Mouse (Mus musculus) retina, embryonic 14.5 days (tissue): Measurements from ENCODE around the gene Adgb.
A peak's percentile ranks its signal among the peaks of the same experiment; 100 is the strongest.
"Not testable (repeated sequence)": the region's sequence is repeated elsewhere in the genome, so short reads cannot be mapped to it uniquely, and the experiment has no call there.

Experiments
- DNase-seq: peaks from one replicate; pipeline ENCODE4 v3.0.0-alpha.2; 2015; ENCODE audit warnings: low spot score

Gene Adgb

DNA sequence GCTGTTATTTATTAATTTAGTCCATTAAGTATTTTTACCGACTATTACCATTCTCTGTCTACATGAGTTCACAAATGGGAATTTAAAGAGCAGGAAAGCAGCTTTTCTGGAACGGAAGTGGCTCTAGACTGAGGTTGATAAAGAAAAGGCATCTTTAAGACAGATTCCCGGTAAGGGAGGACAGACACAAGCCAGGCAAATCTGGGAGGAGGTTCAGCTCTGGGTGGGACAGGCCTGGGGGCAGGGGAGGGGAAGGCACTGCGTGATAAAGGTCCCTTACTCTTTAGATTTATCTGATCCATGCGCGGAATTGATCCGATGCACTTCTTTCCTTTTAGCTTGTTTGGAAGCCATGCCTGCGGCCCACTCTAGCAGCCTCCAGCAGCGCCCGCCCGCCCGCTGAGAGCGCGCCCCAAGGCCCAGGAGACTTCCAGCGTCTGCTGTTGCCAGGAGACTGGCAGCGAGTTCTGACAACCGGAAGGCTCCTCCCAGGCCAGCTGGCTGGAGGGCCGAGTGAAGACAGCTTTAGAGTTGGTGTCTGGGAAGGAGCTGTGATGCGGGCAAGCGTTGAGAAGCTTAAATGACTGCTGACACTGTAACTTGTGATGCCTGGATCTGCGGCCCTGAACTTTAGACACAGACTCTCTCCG lies at the start of gene Adgb:
TSS of gene Adgb (minus strand) at position 366 of the 650 bp plus-strand sequence.
- DNase-seq: peak; percentile 73

DNA sequence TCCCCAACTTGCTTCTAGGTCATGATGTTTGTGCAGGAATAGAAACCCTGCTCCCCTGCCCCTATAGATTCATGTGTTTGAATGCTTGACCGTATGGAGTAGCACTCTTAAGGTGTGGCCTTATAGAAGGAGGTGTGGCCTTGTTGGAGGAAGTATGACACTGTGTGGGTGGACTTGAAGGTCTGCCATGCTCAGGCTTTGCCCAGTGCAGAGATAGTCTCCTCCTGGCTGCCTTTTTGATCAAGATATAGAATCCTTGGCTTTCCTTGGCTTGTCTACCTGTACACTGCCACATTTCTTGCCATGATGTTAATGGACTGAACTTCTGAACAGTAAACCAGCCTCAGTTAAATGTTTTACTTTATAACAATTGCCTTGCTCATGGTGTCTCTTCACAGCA lies 8.0 kb upstream of the Adgb start:
- DNase-seq: no peak

DNA sequence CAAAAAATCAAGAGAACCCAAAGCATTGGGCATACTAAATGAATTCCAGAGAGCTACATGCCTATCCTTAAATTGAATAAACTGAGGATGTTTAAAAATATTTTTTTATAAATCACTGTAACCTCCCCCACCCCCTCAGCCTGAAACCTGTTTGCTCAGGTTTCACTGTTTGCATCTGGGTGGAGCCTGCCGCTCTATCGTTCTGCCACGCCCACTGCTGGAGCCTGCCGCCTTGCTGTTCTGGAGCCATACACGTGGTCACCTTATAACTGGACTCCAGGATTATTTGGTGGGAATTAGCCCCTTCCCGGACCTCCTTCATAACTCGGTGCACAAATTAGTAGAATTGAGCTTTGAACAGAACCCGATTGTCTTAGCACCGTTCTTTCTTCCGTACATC lies 5.3 kb upstream of the Adgb start:
- DNase-seq: not testable (repeated sequence)

DNA sequence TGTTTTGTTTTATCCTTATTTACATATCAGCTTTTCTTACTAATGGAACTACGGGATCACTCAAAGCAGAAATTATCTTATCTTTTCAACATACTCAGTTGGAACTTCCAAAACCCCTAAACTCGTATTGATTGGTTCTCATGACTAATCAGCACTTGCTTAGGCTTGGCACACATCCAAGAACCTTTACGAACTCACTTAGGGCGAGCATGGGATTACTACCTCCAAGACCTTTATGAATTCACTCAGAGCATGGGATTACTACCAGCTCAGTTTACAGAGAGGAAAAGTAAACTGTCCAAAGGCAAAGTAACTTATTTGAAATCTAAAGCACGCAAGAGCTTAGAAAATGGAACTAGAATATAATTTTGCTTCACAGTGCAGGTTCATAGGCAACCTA lies 4.8 kb upstream of the Adgb start:
- DNase-seq: no peak

DNA sequence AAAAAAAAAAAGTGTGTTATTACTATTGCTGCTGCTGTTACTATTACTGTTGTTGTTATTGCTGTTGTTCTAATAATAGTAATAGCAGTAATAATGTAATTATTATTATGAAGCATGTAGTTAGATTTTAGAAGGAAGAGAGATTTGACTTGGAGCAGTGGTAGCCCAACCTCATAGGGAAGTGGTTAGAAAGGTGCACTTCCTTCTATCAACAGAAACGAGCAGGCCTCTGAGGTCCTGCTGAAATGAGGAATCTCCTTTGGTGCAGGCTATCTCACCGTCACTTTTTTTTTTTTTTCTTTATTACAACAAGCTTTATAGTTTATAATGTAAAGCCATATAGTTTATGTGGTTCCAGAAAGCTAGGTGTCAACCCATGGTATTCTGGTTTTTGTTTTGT lies 4.4 kb upstream of the Adgb start:
- DNase-seq: no peak

DNA sequence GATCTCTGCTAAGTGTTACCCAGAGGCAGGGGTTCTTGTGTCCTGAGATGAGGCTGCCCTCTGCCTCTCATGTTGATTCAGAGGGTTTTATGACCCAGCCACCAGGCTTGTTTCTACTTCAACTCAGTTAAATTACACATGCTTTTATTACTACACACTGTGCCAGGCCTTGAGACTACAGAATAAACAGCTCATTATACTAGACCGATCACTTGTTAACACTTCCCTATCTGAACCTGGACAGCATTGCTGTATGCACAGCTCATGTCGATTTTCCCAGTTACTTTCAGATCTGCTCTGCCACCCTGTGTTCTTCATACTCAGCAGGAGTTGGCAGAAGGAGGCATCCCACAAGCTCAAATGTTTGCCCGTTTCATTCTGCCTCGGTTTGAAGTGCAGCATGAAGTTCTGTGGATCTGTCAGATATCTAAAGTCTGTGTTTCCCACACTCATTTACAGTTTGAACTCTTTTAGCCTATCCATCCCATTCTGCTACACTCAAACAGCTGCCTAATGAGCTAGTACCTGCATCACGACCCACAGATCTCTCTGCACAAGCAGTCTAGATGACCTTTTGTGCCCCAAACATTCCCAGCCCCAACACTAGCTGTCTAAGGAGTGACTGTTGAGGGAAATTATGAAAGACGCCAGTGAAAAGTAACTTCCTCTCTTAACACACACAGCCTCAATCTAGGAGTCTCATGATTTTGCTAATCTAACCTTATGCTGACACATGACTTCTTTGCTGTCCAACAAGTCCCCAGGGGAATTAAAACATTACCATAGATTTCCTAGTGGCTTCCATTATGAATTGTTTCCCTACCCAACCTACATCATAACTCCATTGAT lies 3.2 kb downstream of the Adgb start:
- DNase-seq: no peak

DNA sequence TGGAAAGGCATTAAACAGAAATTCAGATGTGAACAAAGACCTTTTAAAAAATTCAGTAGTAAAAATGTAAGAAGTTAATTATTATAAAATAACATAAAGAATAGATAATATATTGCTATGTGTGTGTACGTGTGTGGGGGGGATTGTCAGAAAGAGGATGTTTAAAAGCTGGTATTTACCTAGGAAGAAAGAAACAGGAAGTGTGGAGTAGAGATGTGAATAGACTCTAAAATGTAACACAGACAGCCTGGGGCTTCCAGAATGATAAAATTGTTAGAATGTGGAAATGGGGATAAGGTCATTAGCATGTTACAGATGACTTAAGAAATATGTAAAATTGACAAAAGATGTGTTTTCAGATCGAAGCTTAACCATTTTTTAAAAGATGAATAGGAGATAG lies 12.0 kb downstream of the Adgb start:
- DNase-seq: no peak

DNA sequence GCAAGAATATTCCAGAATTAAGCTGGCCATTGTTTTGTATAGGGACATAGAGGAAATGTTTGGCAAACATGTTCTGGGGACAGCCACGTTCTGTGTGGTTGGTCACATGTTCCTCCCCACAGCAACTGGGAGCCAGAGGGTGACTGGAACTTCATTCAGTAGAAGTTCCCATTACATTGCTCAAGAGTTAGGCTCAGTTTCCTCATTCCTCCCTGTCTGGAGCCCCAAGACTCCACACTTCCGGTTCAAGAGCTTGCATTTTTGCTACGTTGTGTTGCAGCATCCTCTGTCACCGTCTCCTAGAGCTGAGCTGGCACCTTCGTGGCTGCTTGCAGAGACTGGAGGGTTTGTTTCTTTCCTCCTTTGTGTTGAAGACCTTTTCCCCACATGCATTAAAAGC lies 15.1 kb downstream of the Adgb start:
- DNase-seq: no peak

DNA sequence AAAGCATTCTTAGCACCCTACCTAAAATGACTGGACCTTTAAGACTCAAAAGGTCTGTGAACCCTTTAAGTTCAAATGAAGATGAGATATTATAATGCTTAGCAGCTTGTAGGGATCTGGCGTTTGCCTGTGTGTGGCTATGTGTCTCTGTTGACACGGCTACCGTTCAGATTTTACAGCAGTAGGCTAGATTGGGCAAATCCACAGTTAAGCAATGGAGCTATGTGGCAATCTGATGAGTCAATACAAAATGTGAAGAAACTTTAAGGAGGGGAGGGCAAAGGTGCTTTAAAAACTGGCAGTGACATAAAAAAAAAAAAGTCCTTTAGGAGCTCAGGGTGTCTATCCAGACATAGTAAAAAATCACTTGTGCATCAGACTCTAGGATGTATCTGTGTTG lies 23.1 kb downstream of the Adgb start:
- DNase-seq: no peak

DNA sequence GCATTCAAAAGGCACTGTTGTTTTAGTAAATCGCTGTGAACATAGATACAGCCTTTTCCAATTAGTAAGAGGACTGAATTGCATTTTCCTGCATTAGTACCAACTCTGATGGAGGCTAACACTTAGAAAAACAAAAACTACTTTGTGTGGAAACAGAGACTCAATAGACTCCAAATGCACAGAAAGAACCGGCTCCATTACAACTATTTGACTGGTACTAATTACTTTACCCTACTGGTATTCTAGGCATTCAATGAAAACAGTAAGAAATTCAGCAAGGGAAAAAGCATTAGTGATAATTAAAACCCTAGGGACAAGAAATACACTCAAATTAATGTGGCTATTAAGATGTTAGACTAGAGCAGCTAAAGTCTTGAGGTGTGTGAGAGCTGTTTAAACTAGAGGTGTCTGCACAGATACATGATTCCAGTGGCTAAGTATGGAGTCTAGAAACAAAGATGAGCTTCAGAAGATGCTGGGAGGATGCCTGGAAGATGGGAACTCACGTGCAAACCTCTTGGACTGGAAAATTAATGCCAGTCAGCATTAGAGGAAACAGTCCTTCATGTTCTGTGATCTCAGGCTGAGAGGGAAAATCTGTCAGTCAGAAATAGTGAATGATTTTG lies 27.2 kb downstream of the Adgb start:
- no peak for DNase-seq

DNA sequence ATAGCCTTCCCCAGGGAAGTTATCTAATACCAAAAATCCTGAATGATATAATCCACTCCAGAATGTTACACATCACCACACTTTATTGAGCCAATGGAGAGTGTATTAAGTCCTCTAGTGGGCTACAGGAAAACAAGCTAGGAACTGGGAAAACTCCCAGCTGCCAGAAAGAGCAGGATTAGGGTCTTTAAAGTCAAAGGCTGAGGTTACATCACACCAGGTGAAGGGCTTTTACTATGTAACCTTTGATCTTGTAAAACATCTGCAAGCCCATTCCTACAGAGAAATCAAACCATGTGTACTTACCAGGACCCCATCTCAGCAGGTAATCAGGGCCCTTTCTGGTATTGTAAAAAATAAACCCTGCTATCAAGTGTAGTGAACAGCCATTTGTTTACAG lies 28.6 kb downstream of the Adgb start:
- DNase-seq: no peak

DNA sequence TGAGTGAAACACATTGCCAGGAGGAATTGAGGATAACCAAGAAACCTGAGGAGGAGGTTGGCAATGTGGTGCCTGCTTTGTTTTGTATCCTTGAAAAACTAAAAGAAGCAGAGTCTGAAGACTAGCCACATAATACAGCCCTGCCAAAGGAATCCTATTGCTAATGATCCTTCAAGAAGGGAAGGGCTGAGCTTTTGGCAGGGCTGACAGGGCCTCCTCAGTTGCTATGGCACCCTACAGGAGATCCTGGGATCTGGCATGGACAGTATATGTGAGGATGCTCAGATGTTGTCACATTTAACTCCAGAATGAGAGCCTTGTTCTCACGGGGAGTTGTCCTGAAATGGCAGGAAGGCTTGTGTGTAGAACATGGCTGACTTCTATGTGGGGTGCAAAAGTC lies 37.1 kb downstream of the Adgb start:
- no peak for DNase-seq

DNA sequence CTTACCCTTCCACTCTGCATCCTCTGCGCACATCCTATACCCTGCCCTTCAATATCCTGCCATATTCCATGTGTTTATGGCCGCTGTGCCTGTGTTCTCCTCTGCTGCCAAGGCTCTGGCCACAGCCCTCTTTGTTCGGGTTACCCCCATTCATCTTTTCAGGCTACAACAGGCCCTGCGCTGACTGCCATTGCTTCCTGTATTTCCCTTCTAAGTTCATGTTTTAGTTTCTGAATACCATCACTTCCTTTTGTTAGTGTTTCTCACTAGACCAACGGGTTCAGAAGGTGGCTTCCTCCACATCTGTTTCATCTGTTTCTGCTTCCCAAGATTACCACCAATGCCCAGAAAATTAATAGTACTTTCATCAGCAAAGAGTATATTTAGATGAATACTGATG lies 42.5 kb downstream of the Adgb start:
- DNase-seq: no peak

DNA sequence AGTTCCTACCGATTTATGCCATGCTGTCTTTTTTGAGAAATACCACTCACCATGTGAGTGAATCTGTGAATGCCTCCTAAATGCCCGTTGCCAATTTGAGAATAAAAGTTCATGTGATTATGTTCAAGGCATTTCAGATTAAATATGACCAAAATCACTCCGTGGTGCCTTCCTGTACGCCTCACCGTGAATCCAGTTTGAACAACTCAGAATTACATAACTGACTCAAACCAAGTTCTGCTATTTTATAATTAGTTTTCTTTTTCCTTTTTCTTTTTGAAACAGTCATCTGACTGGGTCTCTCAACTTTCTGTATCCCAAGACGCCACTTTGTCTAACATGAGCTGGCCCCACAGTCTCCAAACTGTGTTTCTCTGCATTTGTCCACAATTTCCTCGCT lies 43.1 kb downstream of the Adgb start:
- DNase-seq: no peak

DNA sequence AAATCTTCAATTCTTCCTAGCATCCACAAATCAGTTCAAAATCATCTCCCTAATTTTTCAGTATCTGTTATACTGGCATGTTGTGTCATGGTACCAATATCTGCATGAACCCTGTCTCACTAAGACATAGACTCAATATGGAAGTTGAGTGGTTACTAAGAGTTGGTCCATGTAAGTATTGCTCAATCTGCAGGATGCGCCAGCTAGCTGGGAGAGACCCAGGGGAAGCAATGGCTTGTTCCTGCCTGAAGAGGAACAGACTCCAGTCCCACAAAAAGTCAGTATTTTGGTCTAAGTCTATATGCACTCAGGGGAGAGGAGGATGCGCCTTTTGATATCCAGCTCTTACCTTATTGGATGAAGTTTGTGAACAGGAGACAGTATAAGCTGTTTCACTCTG lies 47.7 kb downstream of the Adgb start:
- no peak for DNase-seq

DNA sequence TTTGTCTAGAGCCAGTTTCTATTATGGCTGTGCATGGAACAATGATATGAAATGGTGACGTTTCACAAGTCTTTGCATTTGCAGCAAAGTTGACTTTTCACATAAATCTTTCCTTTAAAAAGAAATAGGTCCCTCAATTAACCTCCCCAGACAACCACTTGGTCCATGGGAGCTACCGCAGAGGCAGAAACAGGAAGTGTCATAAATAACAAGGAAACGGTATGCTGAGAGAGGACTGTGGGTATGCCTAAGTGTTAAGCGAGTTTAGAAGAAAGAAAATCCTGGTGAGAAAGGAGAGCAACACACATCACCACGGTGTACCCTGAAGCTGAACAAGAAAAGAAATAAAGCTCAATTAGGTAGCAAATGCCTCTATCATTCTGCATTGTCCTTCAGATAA lies 61.1 kb downstream of the Adgb start:
- no peak for DNase-seq

DNA sequence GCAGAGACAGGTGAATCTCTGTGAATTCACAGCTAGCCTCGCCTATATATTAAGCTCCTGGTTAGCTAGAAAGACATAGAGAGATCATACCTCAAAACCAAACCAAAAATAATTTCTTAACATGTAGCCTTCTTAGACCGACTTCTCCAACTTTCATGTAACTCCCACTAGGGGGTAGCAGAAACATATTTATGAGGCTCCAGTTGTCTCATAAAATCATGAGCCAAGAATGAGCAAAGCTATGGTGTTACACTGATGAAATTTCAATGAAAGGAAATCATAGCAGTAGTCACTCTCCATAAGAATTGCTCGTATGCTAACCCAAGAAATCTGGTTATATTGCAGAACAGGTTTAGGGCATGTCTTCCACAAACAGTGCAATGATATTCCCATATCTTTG lies 64.0 kb downstream of the Adgb start:
- DNase-seq: peak; percentile 72

DNA sequence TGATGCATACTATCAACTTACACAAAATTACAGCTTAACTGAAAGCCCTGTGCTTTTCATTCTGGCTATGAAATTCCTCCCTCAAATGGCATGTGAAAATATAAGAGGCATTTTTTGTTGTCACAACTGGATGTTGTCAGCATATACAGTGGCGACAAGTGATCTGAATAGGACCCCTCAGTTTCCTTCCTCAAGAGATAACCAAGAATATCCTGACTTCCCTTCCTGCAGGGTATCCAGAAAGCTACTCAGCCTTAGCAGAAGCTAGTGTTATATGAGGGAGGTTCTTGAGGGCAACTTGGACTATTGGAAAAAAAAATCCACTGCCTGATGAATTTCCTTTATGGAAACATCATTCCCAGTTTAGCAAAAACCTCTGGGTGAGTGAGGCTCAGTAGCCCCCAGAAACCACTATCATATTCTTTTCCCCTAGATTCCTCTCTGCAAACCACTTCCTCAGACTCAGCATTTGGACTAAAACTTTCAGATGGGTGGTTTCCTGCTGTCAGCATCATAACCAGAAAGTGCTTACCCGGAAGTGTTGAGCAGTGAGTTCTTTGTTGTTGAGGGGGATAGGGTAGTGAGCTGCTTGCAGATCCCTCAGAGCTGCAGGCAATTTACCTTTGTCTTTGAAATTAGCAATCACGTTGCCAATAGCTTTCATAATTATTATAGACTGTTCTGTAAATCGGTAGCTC lies 76.2 kb downstream of the Adgb start:
- DNase-seq: no peak

DNA sequence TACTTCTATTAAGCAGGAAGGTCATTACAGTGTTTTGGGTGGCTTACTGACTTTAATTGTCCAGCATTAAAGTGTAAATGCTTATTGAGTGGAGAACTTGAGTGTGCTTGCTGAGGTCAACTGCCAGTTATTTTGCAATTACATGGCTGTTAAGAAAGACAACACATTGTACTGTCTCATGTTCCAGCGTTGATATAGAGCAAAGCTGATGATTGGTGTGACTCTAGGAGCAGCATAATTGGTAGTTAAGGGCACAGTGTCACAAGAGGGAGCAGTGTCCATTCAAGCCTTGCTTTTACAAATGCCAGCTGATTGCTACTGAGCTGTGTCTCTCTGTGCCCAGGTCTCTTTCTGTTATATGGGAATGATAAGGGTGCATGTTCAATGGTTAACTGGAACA lies 97.5 kb downstream of the Adgb start:
- DNase-seq: no peak

DNA sequence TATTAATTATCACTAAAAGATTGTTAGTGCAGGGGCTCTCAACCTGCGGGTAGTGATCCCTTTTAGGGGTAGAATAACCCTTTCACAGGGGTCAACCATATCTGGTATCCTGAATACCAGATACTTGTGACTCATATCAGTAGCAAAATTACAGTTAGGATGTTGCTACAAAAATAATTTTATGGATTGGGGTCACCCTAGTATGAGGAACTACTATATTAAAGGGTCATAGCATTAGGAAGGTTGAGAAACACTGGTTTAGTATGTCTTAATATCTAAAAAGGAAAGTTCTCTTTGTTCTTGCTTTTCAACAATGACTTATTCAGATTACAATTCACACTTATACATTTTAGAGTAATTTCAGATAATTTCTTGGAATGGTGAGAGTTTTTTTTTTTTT lies 108.1 kb downstream of the Adgb start:
- no peak for DNase-seq

DNA sequence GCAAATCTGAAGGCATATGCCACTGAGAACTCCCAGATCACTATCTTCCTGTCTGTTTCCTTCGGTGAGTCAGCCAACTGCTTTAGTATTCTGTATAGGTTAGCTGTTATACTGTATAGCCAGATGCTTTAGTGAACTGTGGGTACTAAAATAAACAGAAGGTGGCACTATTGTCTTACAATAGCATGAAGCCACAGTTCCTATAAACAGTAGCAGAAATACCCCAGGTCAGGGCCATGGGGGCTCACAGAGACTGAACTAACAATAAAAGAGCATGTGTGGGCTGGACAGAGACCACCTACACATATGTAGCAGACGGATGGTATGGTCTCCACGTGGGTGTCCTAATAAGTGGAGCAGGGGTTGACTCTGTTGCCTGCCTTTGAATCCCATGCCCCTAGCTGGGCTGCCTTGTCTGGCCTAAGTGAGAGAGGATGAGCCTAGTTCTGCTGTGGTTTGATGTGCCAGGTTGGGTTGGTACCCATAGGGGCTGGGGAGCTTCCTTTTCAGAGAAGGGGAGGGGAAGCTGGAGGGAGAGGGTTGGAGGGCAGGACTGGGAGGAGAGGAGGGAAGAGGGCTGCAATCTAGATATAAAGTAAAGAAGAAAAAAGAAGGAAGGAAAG lies 116.4 kb downstream of the Adgb start:
- peak; percentile 78 for DNase-seq

DNA sequence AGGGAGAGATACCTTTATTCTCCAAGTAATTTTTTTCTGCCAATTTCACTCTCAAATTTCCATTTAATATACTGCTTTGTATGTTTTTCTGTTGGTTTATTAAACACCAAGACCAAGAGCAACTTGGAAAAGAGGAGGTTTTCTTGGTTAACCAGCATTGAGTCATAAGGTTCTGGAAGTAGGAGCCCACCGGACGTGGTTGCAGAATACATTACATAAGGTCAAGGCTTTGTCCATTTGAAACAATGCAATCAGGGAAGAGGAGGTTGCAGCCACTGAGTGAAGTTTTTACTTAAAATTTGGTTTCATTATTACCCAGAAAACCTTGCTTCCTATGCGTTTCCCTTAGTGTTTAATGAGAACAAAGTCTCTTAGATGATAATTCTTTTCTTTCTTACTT lies 119.9 kb downstream of the Adgb start:
- no peak for DNase-seq
